Mouse (Mus musculus) MEL (cell line): ENCODE measurements around the gene Lep. TPM values are rescaled to one million over a fixed set of nuclear protein-coding genes. Genes with fewer than 3 reads are reported as not detected.

ENCODE experiments used
- DNase-seq: peaks from one replicate; pipeline ENCODE4 v3.0.0; 2011; ENCODE audit warnings: low read depth, low spot score
- H3K27ac ChIP-seq: 2 replicates; pipeline ENCODE4 v1.5.1; 2012; ENCODE audit warnings: low read depth, mild to moderate bottlenecking, control low read depth, low read length, moderate library complexity; ENCODE audit not compliant: control insufficient read depth
- H3K27me3 ChIP-seq, 2 experiments: fragments of 150-350 bp in 1 of 2; sonication (generic) in 1 of 2; 2 replicates each; pipeline ENCODE4 v1.6.1; 2012; ENCODE audit warnings: low read length in 2 of 2, mild to moderate bottlenecking in 2 of 2, improper control_type of control experiment in 1 of 2, moderate library complexity in 1 of 2; ENCODE audit not compliant: insufficient read depth in 2 of 2, control insufficient read depth in 1 of 2
- H3K36me3 ChIP-seq, 2 experiments: 2 replicates each; pipeline ENCODE4 v1.6.1; 2012 to 2014; ENCODE audit warnings: low read length in 2 of 2, improper control_type of control experiment in 1 of 2, inconsistent platforms in 1 of 2, mild to moderate bottlenecking in 1 of 2; ENCODE audit not compliant: insufficient read depth in 2 of 2, control insufficient read depth in 1 of 2
- H3K4me1 ChIP-seq, 2 experiments: fragments of 150-350 bp in 1 of 2; sonication (generic) in 1 of 2; 2 replicates each; pipeline ENCODE4 v1.6.1; 2012; ENCODE audit warnings: low read length in 2 of 2, improper control_type of control experiment in 1 of 2, mild to moderate bottlenecking in 1 of 2; ENCODE audit not compliant: insufficient read depth in 2 of 2, control insufficient read depth in 1 of 2
- H3K4me3 ChIP-seq, 2 experiments: fragments of 150-350 bp in 1 of 2; sonication (generic) in 1 of 2; 2 replicates each; pipeline ENCODE4 v1.5.1; 2012; ENCODE audit warnings: low read depth in 2 of 2, low read length in 2 of 2, mild to moderate bottlenecking in 2 of 2, moderate library complexity in 2 of 2, control low read depth in 1 of 2, improper control_type of control experiment in 1 of 2; ENCODE audit not compliant: control insufficient read depth in 1 of 2, insufficient read depth in 1 of 2
- H3K79me2 ChIP-seq: 2 replicates; pipeline ENCODE4 v1.6.1; 2012; ENCODE audit warnings: mild to moderate bottlenecking, low read length, moderate library complexity; ENCODE audit not compliant: control insufficient read depth, poor library complexity, insufficient read depth
- H3K9ac ChIP-seq: 2 replicates; pipeline ENCODE4 v1.6.1; 2012; ENCODE audit warnings: low read depth, mild to moderate bottlenecking, control low read depth, low read length, moderate library complexity; ENCODE audit not compliant: control insufficient read depth, poor library complexity, severe bottlenecking
- H3K9me3 ChIP-seq: fragments of 150-350 bp; sonication (generic); replicated peaks from 2 replicates; pipeline ENCODE4 v1.6.1; 2012; ENCODE audit warnings: mild to moderate bottlenecking, low read length, improper control_type of control experiment, moderate library complexity; ENCODE audit not compliant: insufficient read depth
- BHLHE40 ChIP-seq: IDR thresholded peaks from 2 replicates; pipeline ENCODE4 v1.6.1; 2012; ENCODE audit warnings: low read depth, mild to moderate bottlenecking, inconsistent platforms, low read length, improper control_type of control experiment, borderline replicate concordance
- CHD1 ChIP-seq: IDR thresholded peaks from 2 replicates; pipeline ENCODE4 v1.6.1; 2012; ENCODE audit warnings: low read depth, mild to moderate bottlenecking, inconsistent platforms, low read length, improper control_type of control experiment
- CHD2 ChIP-seq: IDR thresholded peaks from 2 replicates; pipeline ENCODE4 v1.6.1; 2011; ENCODE audit warnings: low read length, improper control_type of control experiment
- CTCF ChIP-seq, 3 experiments: IDR thresholded peaks in 2 of 3; conservative IDR thresholded peaks in 1 of 3; 2 replicates each; pipeline ENCODE4 v1.5.1; 2011 to 2012; ENCODE audit warnings: low read length in 3 of 3, low read depth in 2 of 3, mild to moderate bottlenecking in 2 of 3, improper control_type of control experiment in 1 of 3, inconsistent platforms in 1 of 3, mixed read lengths in 1 of 3, moderate library complexity in 1 of 3; ENCODE audit not compliant: control insufficient read depth in 1 of 3, insufficient read depth in 1 of 3, poor library complexity in 1 of 3, severe bottlenecking in 1 of 3
- ELF1 ChIP-seq: IDR thresholded peaks from 2 replicates; pipeline ENCODE4 v1.6.1; 2014; ENCODE audit warnings: low read depth, mild to moderate bottlenecking, inconsistent platforms, low read length, improper control_type of control experiment, moderate library complexity
- EP300 ChIP-seq, 2 experiments: IDR thresholded peaks; 2 replicates each; pipeline ENCODE4 v1.6.1; 2011; ENCODE audit warnings: improper control_type of control experiment in 2 of 2, low read length in 2 of 2, low read depth in 1 of 2, mild to moderate bottlenecking in 1 of 2
- GABPA ChIP-seq: IDR thresholded peaks from 2 replicates; pipeline ENCODE4 v1.6.1; 2012; ENCODE audit warnings: low read depth, mild to moderate bottlenecking, inconsistent platforms, low read length, improper control_type of control experiment, moderate library complexity
- GATA1 ChIP-seq: IDR thresholded peaks from 2 replicates; pipeline ENCODE4 v1.6.1; 2011; ENCODE audit warnings: low read depth, low read length, improper control_type of control experiment
- JUND ChIP-seq: IDR thresholded peaks from 2 replicates; pipeline ENCODE4 v1.6.1; 2011; ENCODE audit warnings: low read depth, mild to moderate bottlenecking, improper control_type of control experiment, low read length
- KAT2A ChIP-seq: conservative IDR thresholded peaks from 2 replicates; pipeline ENCODE4 v1.6.1; 2012; ENCODE audit warnings: low read depth, low read length, improper control_type of control experiment, inconsistent platforms
- MAZ ChIP-seq: IDR thresholded peaks from 2 replicates; pipeline ENCODE4 v1.6.1; 2012; ENCODE audit warnings: low read depth, mild to moderate bottlenecking, inconsistent platforms, low read length, improper control_type of control experiment
- MYB ChIP-seq: IDR thresholded peaks from 2 replicates; pipeline ENCODE4 v1.6.1; 2011; ENCODE audit warnings: mild to moderate bottlenecking, low read depth, low read length, improper control_type of control experiment
- MYC ChIP-seq: IDR thresholded peaks from 2 replicates; pipeline ENCODE4 v1.6.1; 2011; ENCODE audit warnings: low read depth, mild to moderate bottlenecking, low read length, improper control_type of control experiment, moderate library complexity
- POLR2A ChIP-seq, 2 experiments: IDR thresholded peaks; 2 replicates each; pipeline ENCODE4 v1.6.1; 2011 to 2012; ENCODE audit warnings: low read length in 2 of 2, mild to moderate bottlenecking in 2 of 2, control low read depth in 1 of 2, improper control_type of control experiment in 1 of 2, low read depth in 1 of 2, moderate library complexity in 1 of 2; ENCODE audit not compliant: control insufficient read depth in 1 of 2, insufficient read depth in 1 of 2, poor library complexity in 1 of 2
- RAD21 ChIP-seq: IDR thresholded peaks from 2 replicates; pipeline ENCODE4 v1.6.1; 2011; ENCODE audit warnings: mild to moderate bottlenecking, low read depth, low read length, improper control_type of control experiment
- SIN3A ChIP-seq: IDR thresholded peaks from 2 replicates; pipeline ENCODE4 v1.6.1; 2012; ENCODE audit warnings: low read length, improper control_type of control experiment, inconsistent platforms
- SMC3 ChIP-seq: IDR thresholded peaks from 2 replicates; pipeline ENCODE4 v1.6.1; 2011; ENCODE audit warnings: low read depth, low read length, improper control_type of control experiment
- TAL1 ChIP-seq: IDR thresholded peaks from 2 replicates; pipeline ENCODE4 v1.6.1; 2012; ENCODE audit warnings: mild to moderate bottlenecking, inconsistent platforms, low read length, moderate library complexity, mixed read lengths
- TCF12 ChIP-seq: IDR thresholded peaks from 2 replicates; pipeline ENCODE4 v1.6.1; 2014; ENCODE audit warnings: low read depth, mild to moderate bottlenecking, inconsistent platforms, low read length, improper control_type of control experiment, moderate library complexity
- USF2 ChIP-seq, 2 experiments: IDR thresholded peaks; 2 replicates each; pipeline ENCODE4 v1.6.1; 2011 to 2012; ENCODE audit warnings: improper control_type of control experiment in 2 of 2, low read length in 2 of 2, borderline replicate concordance in 1 of 2, inconsistent platforms in 1 of 2, low read depth in 1 of 2, mild to moderate bottlenecking in 1 of 2; ENCODE audit not compliant: insufficient read depth in 1 of 2
- ZC3H11A ChIP-seq: IDR thresholded peaks from 2 replicates; pipeline ENCODE4 v1.6.1; 2012; ENCODE audit warnings: low read depth, mild to moderate bottlenecking, inconsistent platforms, low read length, improper control_type of control experiment
- ZKSCAN1 ChIP-seq: IDR thresholded peaks from 2 replicates; pipeline ENCODE4 v1.6.1; 2012; ENCODE audit warnings: low read depth, mild to moderate bottlenecking, inconsistent platforms, low read length, improper control_type of control experiment, moderate library complexity
- ZMIZ1 ChIP-seq: IDR thresholded peaks from 2 replicates; pipeline ENCODE4 v1.6.1; 2012; ENCODE audit warnings: low read depth, mild to moderate bottlenecking, inconsistent platforms, low read length, improper control_type of control experiment, moderate library complexity
- polyA plus RNA-seq, 2 experiments: library from polyadenylated mRNA; stranded (reverse) in 1 of 2; unstranded in 1 of 2; fragments of >175 nt in 1 of 2; fragments of >200 nt in 1 of 2; gene quantifications; 2 replicates each; pipeline versions ENCODE4 v1.2.1 to v1.2.4; 2012; ENCODE audit warnings: low replicate concordance in 2 of 2, low read depth in 1 of 2; ENCODE audit not compliant: insufficient read length in 2 of 2, insufficient read depth in 1 of 2, missing spikeins in 1 of 2
- total RNA-seq: library from RNA; depleted of rRNA; stranded (reverse); fragments of 300-350 nt; gene quantifications from 2 replicates; pipeline ENCODE4 v1.2.3, GENCODE M21; 2012

Gene Lep
- total and polyA plus RNA-seq, 3 experiments = not detected

GRCm38 (mm10) chr6:29066389-29066790 is 6.4 kb downstream of the Lep start:
- Histone ChIP-seq H3K79me2 (no peaks in the 10 kb centered on the region), H3K27ac (no peak overlapping the region), H3K36me3 (no peaks in the 10 kb centered on the region), H3K4me3 (no peak overlapping the region), H3K4me1 (no peaks in the 10 kb centered on the region), H3K9ac (no peak overlapping the region), H3K27me3 (peaks cover 11 to 17% of the 10 kb centered on the region in 2 experiments; a peak in 3 of 4 replicates), H3K9me3 (no peaks in the 10 kb centered on the region)
- DNase-seq = no peak
- no peak for TF ChIP-seq JUND
- no peak for TF ChIP-seq TAL1
- no peak for TF ChIP-seq SMC3
- no peak for TF ChIP-seq BHLHE40
- TF ChIP-seq CHD1 = no peak
- TF ChIP-seq USF2 (IDR thresholded peaks at IDR 0.05; ENCODE audit: borderline replicate concordance in 1 of 2, insufficient read depth in 1 of 2, low read depth in 1 of 2, low read length in 2 of 2) = no peak
- TF ChIP-seq MAZ = no peak
- TF ChIP-seq ZMIZ1 = no peak
- TF ChIP-seq SIN3A = no peak
- TF ChIP-seq CHD2 = no peak
- no peak for TF ChIP-seq GATA1
- TF ChIP-seq ZKSCAN1 = no peak
- no peak for TF ChIP-seq POLR2A (IDR thresholded peaks at IDR 0.05; ENCODE audit: control insufficient read depth in 1 of 2, insufficient read depth in 1 of 2, low read depth in 1 of 2, low read length in 2 of 2, poor library complexity in 1 of 2)
- no peak for TF ChIP-seq KAT2A
- no peak for TF ChIP-seq ZC3H11A
- TF ChIP-seq ELF1 = no peak
- no peak for TF ChIP-seq EP300 (IDR thresholded peaks at IDR 0.05; ENCODE audit: low read depth in 1 of 2, low read length in 2 of 2)

GRCm38 (mm10) chr6:29072258-29072657 is 12.2 kb downstream of the Lep start:
- Histone ChIP-seq H3K9me3 (no peaks in the 10 kb centered on the region), H3K4me1 (no peaks in the 10 kb centered on the region), H3K27ac (no peak overlapping the region), H3K4me3 (no peak overlapping the region), H3K9ac (no peak overlapping the region), H3K36me3 (no peaks in the 10 kb centered on the region), H3K79me2 (no peaks in the 10 kb centered on the region), H3K27me3 (peaks cover 3 to 7% of the 10 kb centered on the region in 2 experiments; a peak in 3 of 4 replicates)
- DNase-seq = no peak
- TF ChIP-seq TCF12 = no peak
- TF ChIP-seq MYB = no peak
- TF ChIP-seq MYC = no peak
- TF ChIP-seq CTCF (IDR thresholded peaks at IDR 0.05 in 2 of 3, conservative IDR thresholded peaks at IDR 0.05 in 1 of 3; ENCODE audit: control insufficient read depth in 1 of 3, insufficient read depth in 1 of 3, low read depth in 2 of 3, low read length in 3 of 3, poor library complexity in 1 of 3, severe bottlenecking in 1 of 3) = no peak
- no peak for TF ChIP-seq GABPA
- TF ChIP-seq JUND = no peak
- TF ChIP-seq RAD21 = no peak
